Mouse (Mus musculus) forebrain, embryonic 11.5 days (tissue): ENCODE measurements around the gene Nfx1. TPM values are rescaled to one million over a fixed set of nuclear protein-coding genes. Genes with fewer than 3 reads are reported as not detected.

Experiments used
- ATAC-seq: fragments of 200-750 bp; cut with Nextera tagmentation; replicated peaks from 2 replicates; pipeline ENCODE4 v1.8.0; 2017; ENCODE audit warnings: moderate TSS enrichment; ENCODE audit not compliant: low FRiP score
- DNase-seq: peaks from one replicate; pipeline ENCODE4 v3.0.0-alpha.2; 2017; ENCODE audit warnings: low spot score
- H3K27ac ChIP-seq: fragments of 300-500 bp; sonication (generic); 2 replicates; pipeline ENCODE4 v1.5.1; 2014; ENCODE audit warnings: low read depth, low read length
- H3K27me3 ChIP-seq: fragments of 300-500 bp; sonication (generic); 2 replicates; pipeline ENCODE4 v1.6.1; 2014; ENCODE audit warnings: mild to moderate bottlenecking, low read length, mixed read lengths; ENCODE audit not compliant: control insufficient read depth, insufficient read depth
- H3K36me3 ChIP-seq: fragments of 300-500 bp; sonication (generic); 2 replicates; pipeline ENCODE4 v1.6.1; 2014; ENCODE audit warnings: mild to moderate bottlenecking, low read length, moderate library complexity, mixed read lengths; ENCODE audit not compliant: control insufficient read depth, insufficient read depth
- H3K4me1 ChIP-seq: fragments of 300-500 bp; sonication (generic); replicated peaks from 2 replicates; pipeline ENCODE4 v1.6.1; 2014; ENCODE audit warnings: low read length, mixed read lengths; ENCODE audit not compliant: control insufficient read depth, insufficient read depth
- H3K4me2 ChIP-seq: fragments of 300-500 bp; sonication (generic); 2 replicates; pipeline ENCODE4 v1.6.1; 2014; ENCODE audit warnings: low read depth, mild to moderate bottlenecking, low read length, moderate library complexity, mixed read lengths; ENCODE audit not compliant: severe bottlenecking
- H3K4me3 ChIP-seq: fragments of 300-500 bp; sonication (generic); 2 replicates; pipeline ENCODE4 v1.5.1; 2014; ENCODE audit warnings: low read depth, low read length
- H3K9ac ChIP-seq: fragments of 300-500 bp; sonication (generic); 2 replicates; pipeline ENCODE4 v1.6.1; 2014; ENCODE audit warnings: low read length
- H3K9me3 ChIP-seq: fragments of 300-500 bp; sonication (generic); 2 replicates; pipeline ENCODE4 v1.6.1; 2016; ENCODE audit warnings: low read length, mixed read lengths; ENCODE audit not compliant: control insufficient read depth
- WGBS: fragments of 180-500 bp; shearing (Covaris S2); extraction: QIAGEN DNeasy Blood & Tissue Kit; methylation state at CpG from one replicate; pipeline ENCODE4 v1.1.7; 2014; 5-methylcytosine and 5-hydroxymethylcytosine counted together
- polyA plus RNA-seq: library from polyadenylated mRNA; unstranded; fragments of >200 nt; fragmentation: Nextera tagmentation; extraction: Ambion mirVana; gene quantifications from 2 replicates; pipeline ENCODE4 v1.2.1, GENCODE M21; 2014

Gene Nfx1
- polyA plus RNA-seq, 1 experiment from 2014 or later = 115 TPM

DNA sequence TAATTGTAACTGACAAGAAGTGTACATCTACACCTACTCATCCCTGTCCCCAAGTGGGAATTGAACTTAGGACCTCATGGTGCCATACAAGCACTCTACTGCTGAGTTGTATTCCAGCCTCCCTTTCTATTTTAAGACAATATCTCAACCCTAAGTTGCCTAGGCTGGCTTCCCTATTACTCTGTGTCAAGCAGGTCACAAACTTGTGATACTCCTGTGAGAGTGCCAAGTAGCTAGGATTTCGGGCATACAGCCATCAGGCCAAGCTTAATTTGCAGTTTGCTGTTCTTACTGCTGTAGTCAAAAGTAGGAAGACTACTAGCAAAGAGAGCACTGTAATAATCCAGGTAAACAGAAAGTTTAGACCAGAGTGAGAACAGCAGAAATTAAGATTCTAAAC is 13.0 kb downstream of the Nfx1 start:
- Histone ChIP-seq H3K36me3 (peaks cover 4% of the 10 kb centered on the region; the same call in 1 of the 2 replicates), H3K9me3 (no peaks in the 10 kb centered on the region), H3K27ac (no peak overlapping the region), H3K4me3 (no peak overlapping the region), H3K4me1 (no peaks in the 10 kb centered on the region), H3K9ac (no peak overlapping the region), H3K27me3 (no peaks in the 10 kb centered on the region), H3K4me2 (no peak overlapping the region)
- 88% methylated on average over 1 of the region's 1 CpGs for WGBS
- ATAC-seq (no peak), DNase-seq (no peak)

GRCm38 (mm10) chr4:40989633-40990032 is 18.9 kb downstream of the Nfx1 start:
- no peak overlapping the region for H3K4me3 ChIP-seq
- ATAC-seq (no peak), DNase-seq (no peak)
- WGBS = 85% methylated on average over 6 of the region's 6 CpGs
- no peak overlapping the region for H3K27ac ChIP-seq
- H3K9me3 ChIP-seq = no peaks in the 10 kb centered on the region
- no peak overlapping the region for H3K4me2 ChIP-seq
- H3K9ac ChIP-seq = no peak overlapping the region
- H3K4me1 ChIP-seq = no peaks in the 10 kb centered on the region
- peaks cover 20% of the 10 kb centered on the region for H3K36me3 ChIP-seq
- H3K27me3 ChIP-seq = no peaks in the 10 kb centered on the region

DNA sequence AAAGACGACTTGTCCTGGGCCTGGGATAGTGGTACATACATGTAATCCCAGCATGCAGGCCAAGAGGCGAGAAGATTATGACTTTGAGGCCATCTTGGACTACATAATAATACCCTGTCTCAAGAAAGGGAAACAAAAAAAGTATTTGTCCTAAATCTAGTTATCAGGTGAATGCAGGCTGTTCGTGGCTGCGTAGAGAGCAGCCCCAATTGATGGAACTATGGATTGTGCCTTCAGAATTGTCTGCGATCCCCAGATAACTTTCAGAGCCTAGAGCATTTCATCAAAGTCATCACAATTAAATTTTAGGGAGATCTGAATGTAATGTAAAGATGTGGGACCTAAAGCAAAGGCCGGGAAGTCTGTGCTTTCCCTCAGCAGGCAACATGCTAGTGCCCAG is 25.6 kb downstream of the Nfx1 start:
- no peak for DNase-seq
- Histone ChIP-seq H3K27ac (no peak overlapping the region), H3K4me2 (no peak overlapping the region), H3K4me3 (no peak overlapping the region), H3K27me3 (no peaks in the 10 kb centered on the region), H3K9ac (no peak overlapping the region), H3K36me3 (peaks cover 10% of the 10 kb centered on the region), H3K4me1 (no peaks in the 10 kb centered on the region), H3K9me3 (no peaks in the 10 kb centered on the region)
- ATAC-seq = no peak
- WGBS = 95% methylated on average over 6 of the region's 6 CpGs

DNA sequence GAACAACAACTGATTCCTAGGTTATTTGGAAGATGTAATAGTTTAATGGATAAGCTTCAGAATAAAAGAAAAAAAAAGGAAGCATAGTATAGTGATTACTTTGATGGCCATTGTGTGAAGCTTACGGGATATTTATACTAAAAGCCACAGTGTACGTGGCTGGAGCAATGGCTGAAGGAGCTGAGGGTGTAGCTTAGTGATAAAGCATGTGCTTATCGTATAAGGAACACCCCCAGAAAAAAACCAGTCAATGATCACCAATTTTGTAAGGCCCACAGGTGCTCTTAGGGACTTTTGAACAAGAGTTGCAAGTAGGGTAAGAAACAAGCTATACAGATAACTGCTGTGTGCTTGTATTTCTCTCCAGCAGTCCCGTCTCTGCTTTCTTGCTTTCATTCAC is 27.2 kb downstream of the Nfx1 start:
- no peak overlapping the region for H3K27ac ChIP-seq
- H3K4me3 ChIP-seq = no peak overlapping the region
- no peaks in the 10 kb centered on the region for H3K27me3 ChIP-seq
- no peak overlapping the region for H3K4me2 ChIP-seq
- no peaks in the 10 kb centered on the region for H3K9me3 ChIP-seq
- whole genome bisulfite sequencing = 95% methylated on average over 4 of the region's 4 CpGs
- H3K36me3 ChIP-seq = peaks cover 5% of the 10 kb centered on the region; the same call in 1 of the 2 replicates
- ATAC-seq (no peak), DNase-seq (no peak)
- no peak overlapping the region for H3K9ac ChIP-seq
- no peaks in the 10 kb centered on the region for H3K4me1 ChIP-seq

DNA sequence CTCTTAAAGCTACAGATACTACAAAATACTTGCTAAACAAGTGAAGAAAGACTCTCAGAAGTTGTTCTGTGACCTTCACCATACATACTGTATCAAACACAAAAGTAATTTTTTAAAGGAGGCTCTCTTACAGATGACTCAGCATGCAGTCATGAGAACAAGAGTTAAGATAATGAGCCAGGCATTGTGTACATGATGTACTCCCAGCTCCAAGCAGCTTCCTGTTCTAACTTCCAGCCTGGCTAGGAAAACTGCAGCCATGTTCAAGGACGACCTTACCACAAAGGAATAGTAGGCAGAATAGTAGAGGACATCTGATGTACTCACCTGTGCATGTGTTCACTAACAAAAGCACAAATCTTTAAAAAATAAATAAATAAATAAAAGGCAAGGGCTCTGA is 29.6 kb downstream of the Nfx1 start:
- peaks cover 4% of the 10 kb centered on the region; the same call in 1 of the 2 replicates for H3K36me3 ChIP-seq
- H3K27me3 ChIP-seq = no peaks in the 10 kb centered on the region
- H3K4me1 ChIP-seq = no peaks in the 10 kb centered on the region
- H3K4me2 ChIP-seq = no peak overlapping the region
- H3K4me3 ChIP-seq = no peak overlapping the region
- no peak overlapping the region for H3K27ac ChIP-seq
- DNase-seq (no peak), ATAC-seq (no peak)
- no peaks in the 10 kb centered on the region for H3K9me3 ChIP-seq
- 76% methylated on average over 1 of the region's 1 CpGs for WGBS
- H3K9ac ChIP-seq = no peak overlapping the region

GRCm38 (mm10) chr4:41000842-41001639 is 30.3 kb downstream of the Nfx1 start:
- DNase-seq (no peak), ATAC-seq (no peak)
- Histone ChIP-seq H3K4me3 (no peak overlapping the region), H3K9ac (no peak overlapping the region), H3K27ac (no peak overlapping the region), H3K4me2 (no peak overlapping the region), H3K27me3 (no peaks in the 10 kb centered on the region), H3K9me3 (no peaks in the 10 kb centered on the region), H3K4me1 (no peaks in the 10 kb centered on the region), H3K36me3 (peaks cover 3% of the 10 kb centered on the region; the same call in 1 of the 2 replicates)
- 89% methylated on average over 9 of the region's 9 CpGs for WGBS

DNA sequence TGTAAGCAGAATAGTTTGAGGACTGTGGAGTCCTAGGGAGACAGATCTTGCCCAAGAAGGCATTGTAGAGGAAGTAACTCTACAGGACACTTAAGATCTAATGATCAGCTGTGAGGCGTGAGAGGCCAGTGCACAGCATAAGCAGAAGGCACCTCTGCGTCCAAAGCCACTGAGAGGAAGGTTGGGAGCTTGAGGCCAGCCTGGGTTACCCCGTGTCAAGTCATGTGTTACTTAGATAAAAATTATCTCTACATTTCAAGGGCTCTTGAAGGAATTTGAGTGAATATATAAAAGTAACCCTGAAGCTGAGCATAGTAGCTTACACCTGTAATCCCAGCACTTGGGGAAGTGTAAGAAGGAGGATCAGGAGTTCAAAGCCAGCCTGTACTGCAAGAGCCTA is 42.6 kb downstream of the Nfx1 start:
- no peaks in the 10 kb centered on the region for H3K27me3 ChIP-seq
- no peak overlapping the region for H3K4me3 ChIP-seq
- DNase-seq (no peak), ATAC-seq (no peak)
- no peak overlapping the region for H3K4me2 ChIP-seq
- no peaks in the 10 kb centered on the region for H3K4me1 ChIP-seq
- H3K27ac ChIP-seq = no peak overlapping the region
- H3K9ac ChIP-seq = no peak overlapping the region
- WGBS = 100% methylated on average over 3 of the region's 3 CpGs
- no peaks in the 10 kb centered on the region for H3K9me3 ChIP-seq
- H3K36me3 ChIP-seq = peaks cover 16% of the 10 kb centered on the region

GRCm38 (mm10) chr4:41015798-41016197 is 45.1 kb downstream of the Nfx1 start:
- H3K4me2 ChIP-seq = no peak overlapping the region
- no peak overlapping the region for H3K9ac ChIP-seq
- 93% methylated on average over 5 of the region's 5 CpGs for WGBS
- no peak overlapping the region for H3K4me3 ChIP-seq
- no peaks in the 10 kb centered on the region for H3K27me3 ChIP-seq
- no peaks in the 10 kb centered on the region for H3K4me1 ChIP-seq
- H3K9me3 ChIP-seq = no peaks in the 10 kb centered on the region
- DNase-seq (no peak), ATAC-seq (no peak)
- no peak overlapping the region for H3K27ac ChIP-seq
- H3K36me3 ChIP-seq = peaks cover 14% of the 10 kb centered on the region

- WGBS = 86% methylated on average over 5 of the region's 5 CpGs
- H3K9ac ChIP-seq = no peak overlapping the region
- H3K36me3 ChIP-seq = no peaks in the 10 kb centered on the region; the same call in 1 of the 2 replicates
- no peak overlapping the region for H3K4me2 ChIP-seq
- H3K9me3 ChIP-seq = no peaks in the 10 kb centered on the region
- H3K27me3 ChIP-seq = no peaks in the 10 kb centered on the region
- DNase-seq (no peak), ATAC-seq (no peak)
- H3K4me1 ChIP-seq = no peaks in the 10 kb centered on the region
- H3K27ac ChIP-seq = no peak overlapping the region
- H3K4me3 ChIP-seq = no peak overlapping the region
These were observed 50.4 kb downstream of the Nfx1 start for GRCm38 (mm10) chr4:41021094-41021493.
